Mouse (Mus musculus) lung, adult 2 months (tissue): Measurements from ENCODE around the gene Pllp.

Experiments used
- CTCF ChIP-seq: fragments of 200-500 bp; IDR thresholded peaks from 2 replicates; pipeline ENCODE4 v1.5.1; 2011; ENCODE audit warnings: mild to moderate bottlenecking, low read length, control low read depth; ENCODE audit not compliant: insufficient read depth
- POLR2A ChIP-seq: fragments of 200-500 bp; IDR thresholded peaks from 2 replicates; pipeline ENCODE4 v1.6.1; 2011; ENCODE audit warnings: low read depth, mild to moderate bottlenecking, control low read depth, low read length, borderline replicate concordance; ENCODE audit errors: extremely low read depth

DNA sequence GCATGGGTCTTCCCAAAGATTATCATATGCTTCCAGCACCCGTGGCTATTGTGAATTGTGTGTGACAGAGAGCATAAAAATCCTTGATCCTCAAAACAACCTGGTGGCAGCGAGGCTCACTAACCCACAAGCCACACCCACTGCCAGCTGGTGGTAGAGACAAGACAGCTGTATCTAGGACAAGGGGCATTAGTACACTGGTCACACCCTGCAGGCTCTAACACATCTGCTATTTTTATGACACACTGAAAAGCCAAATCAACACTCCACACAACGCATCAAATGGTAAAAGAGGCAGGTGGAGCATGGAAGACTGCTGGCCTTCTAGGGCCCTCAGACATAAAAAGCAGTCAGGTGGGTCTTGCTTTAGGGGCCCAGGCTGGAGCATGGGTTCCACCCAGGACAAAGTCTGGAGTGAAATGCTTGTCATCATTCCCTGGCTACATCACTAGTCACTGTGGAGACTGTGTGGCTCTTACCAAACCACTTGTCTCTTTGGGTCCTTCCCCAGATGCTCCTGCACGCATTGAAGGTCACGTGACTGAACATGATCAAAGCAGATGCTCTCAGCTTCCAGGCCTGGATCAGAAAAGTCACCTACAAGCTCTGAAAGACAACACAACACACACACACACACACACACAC, 37.9 kb upstream of the Pllp start:
- TF ChIP-seq CTCF (no peak), POLR2A (no peak)
